Mouse (Mus musculus) CH12.LX (cell line): ENCODE measurements around the gene Smc2. TPM values are rescaled to one million over a fixed set of nuclear protein-coding genes. Genes with fewer than 3 reads are reported as not detected.

Source experiments
- DNase-seq: peaks from one replicate; pipeline ENCODE4 v3.0.0-alpha.2; 2013; ENCODE audit errors: extremely low read depth
- H3K27ac ChIP-seq: 2 replicates; pipeline ENCODE4 v1.5.1; 2012; ENCODE audit warnings: low read depth, mild to moderate bottlenecking, control low read depth, moderate library complexity; ENCODE audit not compliant: insufficient read depth
- H3K27me3 ChIP-seq: replicated peaks from 2 replicates; pipeline ENCODE3; 2012; ENCODE audit warnings: inconsistent platforms
- H3K36me3 ChIP-seq, 2 experiments: replicated peaks in 1 of 2; 2 replicates each; pipeline versions ENCODE3 to v1.6.1; 2012; ENCODE audit warnings: inconsistent platforms in 1 of 2, low read length in 1 of 2, mild to moderate bottlenecking in 1 of 2, mixed read lengths in 1 of 2, moderate library complexity in 1 of 2; ENCODE audit not compliant: control insufficient read depth in 1 of 2, insufficient read depth in 1 of 2
- H3K4me1 ChIP-seq, 2 experiments: 2 replicates each; pipeline ENCODE4 v1.6.1; 2012; ENCODE audit warnings: inconsistent platforms in 1 of 2, moderate library complexity in 1 of 2; ENCODE audit not compliant: insufficient read depth in 2 of 2, control insufficient read depth in 1 of 2
- H3K4me2 ChIP-seq: 2 replicates; pipeline ENCODE4 v1.6.1; 2012; ENCODE audit warnings: low read depth, mild to moderate bottlenecking, control low read depth; ENCODE audit not compliant: poor library complexity, insufficient read depth, severe bottlenecking
- H3K4me3 ChIP-seq, 3 experiments: fragments of 150-350 bp in 1 of 3; sonication (generic) in 1 of 3; replicated peaks in 1 of 3; 2 replicates each; pipeline versions ENCODE3 to v1.5.1; 2011 to 2012; ENCODE audit warnings: low read depth in 2 of 3, low read length in 2 of 3, mild to moderate bottlenecking in 2 of 3, moderate library complexity in 2 of 3, control low read depth in 1 of 3, improper control_type of control experiment in 1 of 3, inconsistent platforms in 1 of 3, mixed read lengths in 1 of 3; ENCODE audit not compliant: poor library complexity in 1 of 3
- H3K79me2 ChIP-seq: replicated peaks from 2 replicates; pipeline ENCODE4 v1.6.1; 2012; ENCODE audit warnings: mild to moderate bottlenecking, moderate library complexity; ENCODE audit not compliant: control insufficient read depth, poor library complexity, insufficient read depth, severe bottlenecking; ENCODE audit errors: extremely low read depth
- H3K9ac ChIP-seq: 2 replicates; pipeline ENCODE4 v1.6.1; 2012; ENCODE audit warnings: low read depth, mild to moderate bottlenecking, control low read depth, moderate library complexity; ENCODE audit not compliant: insufficient read depth
- H3K9me3 ChIP-seq: replicated peaks from 2 replicates; pipeline ENCODE3; 2012; ENCODE audit warnings: low read length, inconsistent platforms, mixed read lengths
- BHLHE40 ChIP-seq: IDR thresholded peaks from 2 replicates; pipeline ENCODE4 v1.6.1; 2011; ENCODE audit warnings: mild to moderate bottlenecking, low read depth, low read length, improper control_type of control experiment
- CHD1 ChIP-seq: IDR thresholded peaks from 2 replicates; pipeline ENCODE4 v1.6.1; 2012; ENCODE audit warnings: low read depth, low read length, improper control_type of control experiment, inconsistent platforms
- CHD2 ChIP-seq: IDR thresholded peaks from 2 replicates; pipeline ENCODE4 v1.6.1; 2011; ENCODE audit warnings: low read length, improper control_type of control experiment
- CTCF ChIP-seq, 2 experiments: IDR thresholded peaks in 1 of 2; conservative IDR thresholded peaks in 1 of 2; 2 replicates each; pipeline ENCODE4 v1.5.1; 2011 to 2012; ENCODE audit warnings: low read depth in 2 of 2, low read length in 2 of 2, improper control_type of control experiment in 1 of 2, inconsistent platforms in 1 of 2, mild to moderate bottlenecking in 1 of 2, moderate library complexity in 1 of 2
- E2F4 ChIP-seq: IDR thresholded peaks from 2 replicates; pipeline ENCODE4 v1.6.1; 2011; ENCODE audit warnings: low read depth, low read length, improper control_type of control experiment; ENCODE audit not compliant: insufficient replicate concordance
- ELF1 ChIP-seq: IDR thresholded peaks from 2 replicates; pipeline ENCODE4 v1.6.1; 2014; ENCODE audit warnings: low read depth, mild to moderate bottlenecking, inconsistent platforms, low read length, improper control_type of control experiment
- EP300 ChIP-seq: IDR thresholded peaks from 2 replicates; pipeline ENCODE4 v1.6.1; 2011; ENCODE audit warnings: low read length, improper control_type of control experiment
- ETS1 ChIP-seq: conservative IDR thresholded peaks from 2 replicates; pipeline ENCODE4 v1.6.1; 2012; ENCODE audit warnings: low read depth, mild to moderate bottlenecking, inconsistent platforms, low read length, improper control_type of control experiment, moderate library complexity
- GABPA ChIP-seq: IDR thresholded peaks from 2 replicates; pipeline ENCODE4 v1.6.1; 2012; ENCODE audit warnings: low read depth, low read length, improper control_type of control experiment, inconsistent platforms; ENCODE audit not compliant: insufficient replicate concordance
- HCFC1 ChIP-seq: IDR thresholded peaks from 2 replicates; pipeline ENCODE4 v1.6.1; 2012; ENCODE audit warnings: low read depth, mild to moderate bottlenecking, inconsistent platforms, low read length, improper control_type of control experiment
- IRF4 ChIP-seq: IDR thresholded peaks from 2 replicates; pipeline ENCODE4 v1.6.1; 2014; ENCODE audit warnings: low read depth, mild to moderate bottlenecking, inconsistent platforms, low read length, improper control_type of control experiment
- JUN ChIP-seq: IDR thresholded peaks from 2 replicates; pipeline ENCODE4 v1.6.1; 2011; ENCODE audit warnings: low read depth, mild to moderate bottlenecking, low read length, improper control_type of control experiment, moderate library complexity; ENCODE audit not compliant: insufficient read depth
- JUND ChIP-seq: conservative IDR thresholded peaks from 2 replicates; pipeline ENCODE4 v1.6.1; 2011; ENCODE audit warnings: low read depth, low read length, improper control_type of control experiment
- KAT2A ChIP-seq: IDR thresholded peaks from 2 replicates; pipeline ENCODE4 v1.6.1; 2012; ENCODE audit warnings: low read length, improper control_type of control experiment, inconsistent platforms; ENCODE audit not compliant: insufficient replicate concordance
- MAFK ChIP-seq: IDR thresholded peaks from 2 replicates; pipeline ENCODE4 v1.6.1; 2011; ENCODE audit warnings: low read length, improper control_type of control experiment; ENCODE audit not compliant: insufficient replicate concordance
- MAX ChIP-seq: IDR thresholded peaks from 2 replicates; pipeline ENCODE4 v1.6.1; 2011; ENCODE audit warnings: low read length, improper control_type of control experiment
- MAZ ChIP-seq: IDR thresholded peaks from 2 replicates; pipeline ENCODE4 v1.6.1; 2012; ENCODE audit warnings: low read depth, mild to moderate bottlenecking, inconsistent platforms, low read length, improper control_type of control experiment, moderate library complexity
- MEF2A ChIP-seq: IDR thresholded peaks from 2 replicates; pipeline ENCODE4 v1.6.1; 2014; ENCODE audit warnings: low read depth, mild to moderate bottlenecking, inconsistent platforms, low read length, improper control_type of control experiment, borderline replicate concordance
- MXI1 ChIP-seq: IDR thresholded peaks from 2 replicates; pipeline ENCODE4 v1.6.1; 2011; ENCODE audit warnings: mild to moderate bottlenecking, low read depth, low read length, improper control_type of control experiment
- MYC ChIP-seq: IDR thresholded peaks from 2 replicates; pipeline ENCODE4 v1.6.1; 2011; ENCODE audit warnings: low read depth, mild to moderate bottlenecking, improper control_type of control experiment, low read length
- NELFE ChIP-seq: IDR thresholded peaks from 2 replicates; pipeline ENCODE4 v1.6.1; 2011; ENCODE audit warnings: low read depth, low read length, improper control_type of control experiment
- NRF1 ChIP-seq: IDR thresholded peaks from 2 replicates; pipeline ENCODE4 v1.6.1; 2014; ENCODE audit warnings: low read depth, mild to moderate bottlenecking, inconsistent platforms, low read length, improper control_type of control experiment, moderate library complexity
- PAX5 ChIP-seq: IDR thresholded peaks from 2 replicates; pipeline ENCODE4 v1.6.1; 2012; ENCODE audit warnings: low read length, inconsistent platforms, mixed read lengths
- POLR2A ChIP-seq: IDR thresholded peaks from 2 replicates; pipeline ENCODE4 v1.6.1; 2011; ENCODE audit warnings: low read depth, mild to moderate bottlenecking, improper control_type of control experiment, low read length
- POLR2AphosphoS2 ChIP-seq: IDR thresholded peaks from 2 replicates; pipeline ENCODE4 v1.6.1; 2011; ENCODE audit warnings: low read depth, low read length, improper control_type of control experiment
- RAD21 ChIP-seq: IDR thresholded peaks from 2 replicates; pipeline ENCODE4 v1.6.1; 2011; ENCODE audit warnings: low read depth, mild to moderate bottlenecking, low read length, improper control_type of control experiment, moderate library complexity
- RCOR1 ChIP-seq: conservative IDR thresholded peaks from 2 replicates; pipeline ENCODE4 v1.6.1; 2012; ENCODE audit warnings: low read depth, mild to moderate bottlenecking, inconsistent platforms, low read length, improper control_type of control experiment
- SIN3A ChIP-seq: IDR thresholded peaks from 2 replicates; pipeline ENCODE4 v1.6.1; 2012; ENCODE audit warnings: low read length, improper control_type of control experiment, inconsistent platforms
- SMC3 ChIP-seq: IDR thresholded peaks from 2 replicates; pipeline ENCODE4 v1.6.1; 2011; ENCODE audit warnings: low read depth, low read length, improper control_type of control experiment
- TBP ChIP-seq: conservative IDR thresholded peaks from 2 replicates; pipeline ENCODE4 v1.6.1; 2011; ENCODE audit warnings: low read depth, low read length, improper control_type of control experiment
- TCF12 ChIP-seq: IDR thresholded peaks from 2 replicates; pipeline ENCODE4 v1.6.1; 2014; ENCODE audit warnings: low read depth, mild to moderate bottlenecking, inconsistent platforms, low read length, improper control_type of control experiment
- UBTF ChIP-seq: IDR thresholded peaks from 2 replicates; pipeline ENCODE4 v1.6.1; 2012; ENCODE audit warnings: low read depth, mild to moderate bottlenecking, inconsistent platforms, low read length, improper control_type of control experiment, moderate library complexity
- USF1 ChIP-seq: IDR thresholded peaks from 2 replicates; pipeline ENCODE4 v1.6.1; 2014; ENCODE audit warnings: low read depth, mild to moderate bottlenecking, inconsistent platforms, low read length, improper control_type of control experiment
- USF2 ChIP-seq: conservative IDR thresholded peaks from 2 replicates; pipeline ENCODE4 v1.6.1; 2011; ENCODE audit warnings: low read depth, low read length, improper control_type of control experiment
- ZC3H11A ChIP-seq: IDR thresholded peaks from 2 replicates; pipeline ENCODE4 v1.6.1; 2012; ENCODE audit warnings: low read depth, mild to moderate bottlenecking, inconsistent platforms, low read length, improper control_type of control experiment
- ZKSCAN1 ChIP-seq: IDR thresholded peaks from 2 replicates; pipeline ENCODE4 v1.6.1; 2012; ENCODE audit warnings: low read depth, inconsistent platforms, low read length, improper control_type of control experiment, borderline replicate concordance
- ZMIZ1 ChIP-seq: IDR thresholded peaks from 2 replicates; pipeline ENCODE4 v1.6.1; 2012; ENCODE audit warnings: low read depth, mild to moderate bottlenecking, inconsistent platforms, low read length, improper control_type of control experiment
- ZNF384 ChIP-seq: IDR thresholded peaks from 2 replicates; pipeline ENCODE4 v1.6.1; 2012; ENCODE audit warnings: low read depth, low read length, improper control_type of control experiment, inconsistent platforms
- dilution Hi-C: fragments of 300-500 bp; cut with MboI; formaldehyde crosslinking; loops from 2 replicates; pipeline ENCODE4 v1.14.3; 2020; ENCODE audit warnings: low sequenced_read_pairs; ENCODE audit not compliant: extremely low pct_unique_long_range_greater_than_20kb, extremely low pct_ligation_motif_present
- in situ Hi-C: fragments of 300-500 bp; cut with MboI; formaldehyde crosslinking; loops from 3 replicates; pipeline ENCODE4 v1.14.3; 2019; ENCODE audit warnings: low sequenced_read_pairs, low pct_ligation_motif_present, low pct_unique_long_range_greater_than_20kb, mixed read lengths
- polyA plus RNA-seq: library from polyadenylated mRNA; unstranded; fragments of >175 nt; gene quantifications from 2 replicates; pipeline ENCODE4 v1.2.1, GENCODE M21; 2012; ENCODE audit warnings: low read depth; ENCODE audit not compliant: insufficient read length
- total RNA-seq, 2 experiments: library from RNA; depleted of rRNA; stranded (reverse); fragments of 300-350 nt in 1 of 2; fragments of >200 nt in 1 of 2; gene quantifications; 2 replicates each; pipeline ENCODE4 v1.2.3; 2012 to 2014

The Smc2 gene
- total RNA-seq (2012; rRNA removed) = 59.8 and 60.3 TPM in 2 replicates
- 79.7 and 93.0 TPM in 2 replicates for total RNA-seq (2014; rRNA removed)
- 69.4 and 71.0 TPM in 2 replicates for polyA plus RNA-seq

DNA sequence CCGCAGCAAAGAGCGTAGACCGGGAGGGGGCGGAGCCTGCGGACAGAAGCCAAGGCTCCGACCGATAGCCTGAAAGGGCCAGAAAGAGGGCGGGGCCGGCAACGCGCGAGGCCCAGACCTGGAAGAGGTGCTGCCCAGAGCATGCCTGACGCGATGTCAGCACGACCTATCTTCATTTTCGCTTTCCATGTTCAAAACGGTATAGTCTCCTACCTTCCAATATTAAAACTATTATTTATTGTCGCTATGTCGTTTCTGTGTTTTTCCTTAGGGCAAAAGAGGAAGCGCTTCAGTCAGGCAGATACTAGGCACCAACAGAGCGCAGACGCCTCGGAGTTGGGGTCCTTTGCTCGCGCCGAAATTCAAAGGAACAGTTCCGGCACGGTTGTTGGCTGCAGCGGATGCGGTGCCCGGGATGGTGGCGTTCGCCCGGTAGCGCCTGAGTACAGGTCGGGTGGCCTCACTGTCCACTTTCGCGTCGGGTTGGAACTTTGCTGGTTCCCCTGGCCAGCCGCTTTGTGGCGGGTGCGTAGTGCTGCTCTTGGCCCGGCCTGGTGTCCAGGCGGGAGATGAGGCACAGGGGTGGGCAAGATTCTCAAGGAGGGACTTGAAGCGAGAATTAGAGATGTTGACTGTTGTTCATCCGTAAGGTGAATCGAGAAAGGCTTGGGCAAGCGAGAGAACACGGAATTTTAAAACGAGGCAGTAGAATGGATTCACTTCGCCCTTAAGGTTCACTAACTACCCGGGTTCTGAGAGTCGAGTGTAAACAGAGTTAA, at the start of gene Smc2:
TSS of gene Smc2 (plus strand) at position 358 of the 779 bp plus-strand sequence.
- DNase-seq = peak; percentile 93

DNA sequence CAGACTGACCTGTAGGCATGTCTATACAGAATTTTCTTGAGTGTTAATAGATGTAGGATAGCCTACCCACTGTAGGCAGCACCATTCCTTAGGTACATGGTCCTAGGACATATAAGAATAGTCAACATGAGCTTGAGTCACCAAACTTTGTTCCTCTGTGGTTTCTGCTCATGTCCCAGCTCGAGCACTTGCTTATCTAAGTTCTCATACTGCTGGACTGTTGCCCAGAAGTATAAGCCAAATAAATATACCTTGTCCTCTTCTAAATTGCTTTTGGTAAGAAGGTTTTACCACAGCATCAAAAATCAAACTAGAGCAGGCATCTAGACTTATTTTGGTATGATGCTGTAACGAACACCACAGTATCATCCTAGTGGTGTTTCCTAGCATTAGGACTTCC, 27.5 kb upstream of the Smc2 start:
- TF ChIP-seq ZC3H11A = no peak
- no peak for TF ChIP-seq PAX5
- no peak for TF ChIP-seq ELF1
- TF ChIP-seq E2F4 = no peak
- Histone ChIP-seq H3K27me3 (peaks cover 2% of the 10 kb centered on the region), H3K9ac (no peak overlapping the region), H3K9me3 (no peaks in the 10 kb centered on the region), H3K36me3 (no peaks in the 10 kb centered on the region), H3K4me2 (peak overlapping the region; percentile 31; the same call in 1 of the 2 replicates), H3K27ac (no peak overlapping the region), H3K4me3 (no peak overlapping the region), H3K79me2 (no peaks in the 10 kb centered on the region), H3K4me1 (no peaks in the 10 kb centered on the region)
- dilution Hi-C loops = no loop called here
- no peak for DNase-seq
- in situ Hi-C loops = no loop called here

More for the DNA sequence above, at the start of gene Smc2:
- peak within 1 kb of the TSS; percentile 85 to 94 (median 91) for H3K4me3 ChIP-seq
- H3K79me2 ChIP-seq = peaks cover 38% of the 10 kb centered on the region
- H3K4me1 ChIP-seq = peaks cover 0 to 4% of the 10 kb centered on the region in 2 experiments; a peak in 1 of 4 replicates
- TF ChIP-seq EP300 (no peak), NELFE (peak; percentile 90), MAZ (0 out of 2 replicates have a peak, but pooled peaks have one; percentile 40), POLR2A (peak; percentile 85), JUN (no peak), USF2 (no peak), NRF1 (no peak), IRF4 (no peak), TBP (peak; percentile 64; the same call in 1 of the 2 replicates), UBTF (no peak; the same call in 1 of the 2 replicates), RAD21 (no peak), JUND (no peak), ZNF384 (no peak), ELF1 (peak; percentile 78), USF1 (no peak), CTCF (conservative IDR thresholded peaks at IDR 0.05 in 1 of 2, IDR thresholded peaks at IDR 0.05 in 1 of 2; ENCODE audit: low read depth in 2 of 2, low read length in 2 of 2) (no peak), RCOR1 (0 out of 2 replicates have a peak, but pooled peaks have one; percentile 54), PAX5 (no peak), ZC3H11A (no peak), POLR2AphosphoS2 (peak; percentile 84; the same call in 1 of the 2 replicates), E2F4 (peak; percentile 97), ETS1 (no peak), TCF12 (peak; percentile 61; the same call in 1 of the 2 replicates), CHD2 (no peak), HCFC1 (peak; percentile 85), SMC3 (no peak), ZMIZ1 (peak; percentile 71), GABPA (no peak; the same call in 1 of the 2 replicates), MXI1 (peak; percentile 96), MAFK (no peak), MAX (peak; percentile 100), MEF2A (0 out of 2 replicates have a peak, but pooled peaks have one; percentile 8), KAT2A (peak; percentile 67; the same call in 1 of the 2 replicates), MYC (peak; percentile 71; the same call in 1 of the 2 replicates), BHLHE40 (no peak), CHD1 (no peak), ZKSCAN1 (no peak), SIN3A (peak; percentile 99)
- TF ChIP-seq, all 38 proteins: peak for 17
- in situ Hi-C loops = no loop called here
- no peaks in the 10 kb centered on the region for H3K27me3 ChIP-seq
- dilution Hi-C loops = no loop called here
- peaks cover 15 to 27% of the 10 kb centered on the region in 2 experiments for H3K36me3 ChIP-seq
- peak within 1 kb of the TSS; percentile 58 for H3K27ac ChIP-seq
- H3K4me2 ChIP-seq = peak within 1 kb of the TSS; percentile 89
- H3K9ac ChIP-seq = peak within 1 kb of the TSS; percentile 94
- no peaks in the 10 kb centered on the region for H3K9me3 ChIP-seq
